Mouse (Mus musculus): ENCODE measurements at regions not wholly inside any gene's neighbourhood (a gene's known extent, or its start where the extent isn't known, plus 50 kb on each side); places are given as distances from the start of the nearest gene placed in this dataset.
A peak's percentile ranks its signal among the peaks of the same experiment; 100 is the strongest.

GRCm38 (mm10) chr5:111789904-111790303 is 56.2 kb downstream of the Gm26897 start:
- DNase-seq: no peak

DNA sequence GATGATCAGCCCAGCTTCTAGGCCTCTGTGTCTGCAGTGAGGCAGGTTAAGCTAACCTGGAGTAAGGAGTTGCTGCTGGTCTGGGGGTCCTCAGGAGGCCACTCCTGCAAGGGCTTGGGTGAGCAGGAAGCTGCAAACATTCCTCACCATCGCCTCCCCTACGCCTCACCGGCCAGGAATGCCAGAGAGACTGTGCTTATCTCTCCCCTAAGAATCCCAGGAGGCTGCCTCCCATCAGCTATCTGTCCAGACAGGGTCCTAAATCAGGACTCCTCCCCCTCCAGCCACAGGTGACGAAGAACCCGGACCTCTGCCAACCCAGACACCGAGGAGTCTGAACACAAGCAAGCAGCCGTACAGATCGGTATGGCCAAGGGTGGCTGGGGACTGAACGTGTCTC is 56.8 kb downstream of the Gm26897 start:
- DNase-seq: no peak

DNA sequence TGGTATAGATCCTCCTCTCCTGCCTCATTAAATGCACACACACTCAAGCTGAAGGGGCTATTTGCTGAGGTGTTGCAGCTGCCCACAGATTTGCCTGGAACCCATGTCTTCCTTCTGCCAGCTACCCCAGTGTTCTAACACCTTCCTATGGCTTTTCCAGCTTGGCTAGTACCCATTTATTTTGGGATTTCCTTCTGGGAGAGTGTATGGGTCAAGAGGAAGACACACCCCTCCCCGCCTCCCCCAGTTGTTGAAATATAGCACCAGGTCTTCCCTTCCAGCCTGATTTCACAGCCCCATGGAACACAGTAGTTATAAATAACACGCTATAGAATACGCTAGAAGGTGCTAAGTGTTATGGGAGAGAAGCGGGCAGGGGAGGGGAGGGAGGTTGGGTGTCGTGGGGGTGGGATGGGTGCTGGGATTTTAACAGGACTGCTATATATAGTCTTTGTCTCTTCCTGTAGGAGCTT is 57.4 kb downstream of the Gm26897 start:
- DNase-seq: no peak

DNA sequence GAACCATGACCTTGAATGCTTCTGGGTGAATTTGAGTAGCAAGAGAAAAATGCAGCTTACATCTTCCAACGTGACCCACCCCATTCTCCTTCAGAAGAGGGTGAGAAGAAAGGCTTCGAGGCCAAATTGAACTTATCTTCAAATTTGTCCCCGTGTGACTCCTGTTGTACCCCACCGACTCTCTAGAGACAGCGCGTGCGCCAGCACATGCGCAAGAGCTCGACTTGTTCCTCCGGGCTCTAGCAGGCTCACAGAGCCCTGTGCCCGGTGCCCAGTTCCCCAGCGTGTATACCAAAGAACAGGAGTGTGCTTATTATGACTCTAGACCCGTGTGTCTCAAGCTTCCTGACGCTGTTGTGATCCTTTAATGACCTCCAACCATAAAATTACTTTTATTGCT is 59.0 kb downstream of the Gm26897 start:
- no peak for DNase-seq

GRCm38 (mm10) chr5:111793178-111793577 is 59.5 kb downstream of the Gm26897 start:
- DNase-seq: no peak

- no peak for DNase-seq
Observed at GRCm38 (mm10) chr5:111796889-111797288, 63.2 kb downstream of the Gm26897 start.

GRCm38 (mm10) chr5:111799700-111800311 is 66.1 kb downstream of the Gm26897 start:
- DNase-seq: peak; percentile 59

DNA sequence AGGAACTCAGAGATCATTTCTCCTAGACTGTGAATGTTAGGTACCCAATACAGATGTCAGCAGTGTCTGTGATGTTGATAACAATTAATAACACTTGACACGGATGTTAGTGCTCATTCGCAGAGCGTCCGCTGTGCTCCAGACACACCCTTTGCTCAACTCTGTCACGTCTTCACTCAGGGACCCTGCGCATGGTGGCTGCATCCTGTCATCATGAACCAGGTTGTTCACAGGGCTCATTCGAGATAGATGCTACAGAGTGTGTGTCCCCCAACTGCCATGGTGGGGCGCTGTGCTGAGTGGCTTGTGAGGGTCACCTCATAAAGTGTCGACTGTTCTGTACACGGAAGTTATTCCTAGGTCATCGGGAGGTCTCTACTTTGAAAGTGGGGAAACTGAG is 66.8 kb downstream of the Gm26897 start:
- DNase-seq: no peak

DNA sequence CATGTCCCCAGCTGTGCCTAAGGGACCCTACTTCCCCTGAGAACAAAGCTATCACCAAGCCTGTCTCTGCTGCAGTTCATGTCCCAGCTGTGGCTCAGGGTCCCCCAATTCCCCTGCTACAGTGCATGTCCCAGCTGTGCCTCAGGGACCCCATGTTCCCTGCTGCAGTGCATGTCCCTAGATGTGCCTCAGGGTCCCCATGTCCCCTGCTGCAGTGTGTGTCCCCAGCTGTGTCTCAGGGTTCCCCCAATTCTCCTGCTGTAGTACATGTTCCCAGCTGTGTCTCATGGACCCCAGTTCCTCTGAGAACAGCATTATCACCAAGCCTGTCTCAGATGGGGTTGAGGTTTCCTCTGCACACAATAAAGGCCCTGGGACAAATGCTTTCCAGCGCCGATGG is 67.3 kb downstream of the Gm26897 start:
- DNase-seq: no peak

- no peak for DNase-seq
Observed at GRCm38 (mm10) chr5:111804542-111804941, 70.8 kb downstream of the Gm26897 start.

GRCm38 (mm10) chr5:111805150-111805549 is 71.4 kb downstream of the Gm26897 start:
- DNase-seq: no peak

DNA sequence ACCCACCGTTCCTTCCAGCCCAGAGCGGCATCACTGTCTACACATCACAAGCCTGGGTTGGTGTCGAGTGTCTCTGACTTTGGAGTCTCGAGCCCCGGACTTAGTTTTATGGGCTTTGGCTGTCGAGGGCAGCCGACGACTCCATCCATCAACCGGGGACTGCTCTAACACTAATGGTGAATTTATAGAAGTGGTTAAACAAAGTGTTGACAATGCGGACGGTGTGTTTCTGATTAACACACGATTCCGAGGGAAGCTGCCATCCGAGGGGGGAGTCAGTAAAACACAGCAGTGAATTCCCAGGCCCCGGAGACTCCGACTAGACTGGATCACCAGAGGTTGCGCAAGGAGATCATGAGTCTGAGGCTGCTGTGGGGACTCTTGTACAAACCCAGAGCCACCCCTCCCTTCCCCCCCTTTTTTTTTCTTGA is 72.1 kb downstream of the Gm26897 start:
- DNase-seq: no peak

- DNase-seq: no peak
Observed at GRCm38 (mm10) chr5:111810079-111810808, 76.5 kb downstream of the Gm26897 start.

GRCm38 (mm10) chr5:111812581-111812980 is 78.9 kb downstream of the Gm26897 start:
- DNase-seq: no peak

DNA sequence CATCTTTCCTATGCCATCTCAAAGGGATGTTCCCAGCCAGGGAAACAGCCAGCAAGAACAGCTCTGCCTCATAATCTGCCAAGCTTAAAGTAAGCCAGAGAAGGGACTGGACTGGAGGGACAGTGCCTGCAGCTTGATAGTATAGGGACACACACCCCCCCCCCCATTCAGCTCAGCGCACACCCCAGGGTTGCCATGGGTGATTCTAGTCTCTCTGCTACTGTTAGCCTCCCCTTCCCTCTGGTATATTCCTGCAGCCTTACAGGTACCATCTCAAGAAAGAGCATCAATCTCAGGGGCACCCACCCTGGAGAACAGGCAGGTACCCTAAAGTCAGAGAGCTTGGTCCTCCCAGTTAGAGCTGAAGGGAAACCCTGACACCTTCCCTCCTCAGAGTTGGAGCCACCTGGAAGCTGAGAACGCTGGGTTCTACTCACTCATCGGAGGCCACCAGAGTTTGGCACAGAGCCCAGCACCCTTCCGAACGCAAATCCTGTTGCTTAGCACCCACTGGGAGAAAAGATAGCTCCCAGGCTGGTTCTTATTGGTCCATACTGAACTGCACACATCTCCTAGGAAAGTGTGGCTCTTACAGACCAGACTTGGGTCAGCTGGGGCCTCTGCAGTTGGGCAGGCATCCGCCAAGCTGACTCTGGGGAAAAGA is 79.5 kb downstream of the Gm26897 start:
- DNase-seq: no peak

DNA sequence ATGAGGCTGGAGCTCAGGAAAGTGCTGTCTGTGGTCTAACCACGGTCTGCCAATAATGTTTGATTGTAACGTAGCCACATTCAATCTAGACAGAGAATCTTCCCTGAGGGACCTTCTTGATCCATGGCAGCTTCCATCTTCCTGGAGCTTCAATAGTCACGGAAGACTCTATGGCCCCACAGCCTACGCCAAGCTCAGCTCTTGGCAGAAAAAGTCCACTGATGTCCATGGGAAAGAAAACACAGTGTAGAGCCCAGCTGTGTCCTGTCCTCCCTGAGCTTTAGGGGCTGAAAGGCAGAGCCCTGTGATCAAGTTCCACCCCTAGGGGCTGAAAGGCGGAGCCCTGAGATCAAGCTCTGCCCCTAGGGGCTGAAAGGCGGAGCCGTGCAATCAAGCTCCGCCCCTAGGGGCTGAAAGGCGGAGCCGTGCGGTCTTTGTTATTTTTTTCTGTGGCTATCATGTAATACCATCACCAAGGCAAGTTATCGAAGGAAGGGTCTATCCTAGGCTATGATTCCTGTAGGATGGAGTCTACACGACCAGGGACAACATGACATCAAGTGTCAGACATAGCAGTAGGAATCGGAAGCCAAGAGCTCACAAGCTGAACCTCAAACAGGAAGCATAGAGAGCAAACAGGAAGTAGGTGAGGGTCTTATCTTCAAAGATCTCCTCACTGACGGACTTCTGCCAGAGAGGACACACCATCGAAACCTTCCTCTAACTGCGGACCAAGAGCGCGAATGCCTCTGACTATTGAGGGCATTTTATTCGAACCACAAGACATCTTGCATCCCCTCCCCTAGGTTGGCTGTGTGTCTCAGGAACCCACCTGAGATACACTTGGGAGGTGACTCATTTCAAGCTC is 81.4 kb downstream of the Gm26897 start:
- DNase-seq: no peak

GRCm38 (mm10) chr5:111820963-111821362 is 87.2 kb downstream of the Gm26897 start:
- no peak for DNase-seq

DNA sequence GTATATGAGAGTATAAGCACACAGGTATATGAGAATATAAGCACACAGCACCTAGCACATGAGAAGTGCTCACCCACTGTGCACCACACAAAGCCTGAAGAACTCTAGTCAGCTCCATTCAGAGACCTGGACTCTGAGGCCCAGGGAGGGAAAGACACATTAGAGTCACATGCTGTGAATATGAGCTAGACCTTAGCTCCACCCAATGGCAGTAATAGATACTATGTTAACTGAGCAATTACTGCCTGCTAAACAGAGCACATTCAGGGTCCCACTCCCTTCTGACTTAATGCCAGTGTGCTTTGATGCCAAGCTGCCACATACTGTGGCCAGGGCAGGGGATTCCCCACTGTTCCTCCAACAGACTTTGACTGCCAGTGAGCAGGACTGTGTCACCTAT is 89.2 kb downstream of the Gm26897 start:
- no peak for DNase-seq

- DNase-seq: no peak
Observed at GRCm38 (mm10) chr5:111823420-111823819, 89.7 kb downstream of the Gm26897 start.

- no peak for DNase-seq
Observed at GRCm38 (mm10) chr5:111823842-111824241, 90.1 kb downstream of the Gm26897 start.

DNA sequence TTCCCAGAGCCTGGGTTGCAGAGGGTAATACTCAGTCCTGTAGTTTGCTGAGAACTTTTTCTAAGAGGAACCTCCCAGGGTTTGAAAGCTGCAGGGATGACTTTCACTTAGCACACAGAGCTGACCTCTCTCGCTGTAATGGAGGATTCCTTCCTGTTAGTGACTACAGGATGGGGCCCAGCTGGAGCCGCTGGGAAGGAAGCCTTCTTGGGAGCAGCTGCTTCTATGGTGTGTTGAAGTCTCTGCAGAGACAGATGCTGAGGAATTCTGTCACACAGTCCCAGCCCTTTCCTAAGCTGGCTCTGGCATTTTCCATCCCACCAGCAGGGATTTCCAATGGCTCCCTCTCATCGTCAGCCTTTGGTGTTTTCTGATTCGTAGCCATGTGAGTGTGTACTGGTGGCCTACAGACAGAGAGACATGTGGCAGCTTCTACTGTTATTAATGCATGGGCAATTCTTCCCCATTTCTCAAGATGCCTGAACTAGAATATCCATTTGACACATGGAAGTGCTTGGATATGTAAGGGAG is 90.9 kb downstream of the Gm26897 start:
- DNase-seq: no peak

- DNase-seq: no peak
Observed at GRCm38 (mm10) chr5:111829891-111830290, 96.2 kb downstream of the Gm26897 start.

Measured in adrenal gland, postnatal 25 days (tissue).